Mouse (Mus musculus): Measurements from ENCODE around the gene Hap1.
"Not testable (repeated sequence)": the region's sequence is repeated elsewhere in the genome, so short reads cannot be mapped to it uniquely, and the experiment has no call there.

Gene Hap1

DNA sequence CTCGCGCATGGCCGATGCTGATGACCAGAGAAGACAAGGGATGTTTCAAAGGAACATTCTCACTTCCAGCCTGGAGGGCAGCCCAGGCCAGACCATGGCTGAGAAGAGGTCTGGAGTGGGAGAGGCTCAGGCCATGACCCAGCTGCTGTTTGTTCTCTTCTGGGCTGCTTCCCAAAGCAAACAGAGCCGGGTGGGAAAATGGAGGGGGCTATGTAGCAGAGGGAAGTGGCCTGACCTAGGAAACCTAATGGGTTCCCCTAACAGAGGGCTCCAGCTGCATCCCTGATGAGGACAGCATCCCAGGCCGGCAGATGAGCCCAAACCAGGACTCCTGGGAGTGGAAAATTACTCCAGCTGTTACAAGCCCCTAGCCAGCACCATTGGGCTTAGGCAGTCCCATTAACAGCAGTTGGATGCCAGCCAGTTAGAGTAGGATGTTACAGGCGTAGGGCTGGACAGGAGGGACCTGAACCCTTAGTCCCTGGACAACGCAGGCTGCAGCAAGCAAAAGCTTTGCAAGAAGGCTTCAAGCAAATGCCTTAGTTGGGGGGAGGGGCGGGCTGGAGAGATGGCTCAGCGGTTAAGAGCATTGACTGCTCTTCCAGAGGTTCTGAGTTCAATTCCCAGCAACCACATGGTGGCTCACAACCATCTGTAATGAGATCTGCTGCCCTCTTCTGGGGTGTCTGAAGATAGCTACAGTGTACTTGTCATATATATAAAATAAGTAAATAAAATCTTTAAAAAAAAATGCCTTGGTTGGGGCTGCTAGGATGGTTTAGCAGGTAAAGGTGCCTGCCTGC is 35.4 kb upstream of the Hap1 start:
- peak; percentile 72 for DNase-seq (ENCODE audit: low read depth, low spot score)

DNA sequence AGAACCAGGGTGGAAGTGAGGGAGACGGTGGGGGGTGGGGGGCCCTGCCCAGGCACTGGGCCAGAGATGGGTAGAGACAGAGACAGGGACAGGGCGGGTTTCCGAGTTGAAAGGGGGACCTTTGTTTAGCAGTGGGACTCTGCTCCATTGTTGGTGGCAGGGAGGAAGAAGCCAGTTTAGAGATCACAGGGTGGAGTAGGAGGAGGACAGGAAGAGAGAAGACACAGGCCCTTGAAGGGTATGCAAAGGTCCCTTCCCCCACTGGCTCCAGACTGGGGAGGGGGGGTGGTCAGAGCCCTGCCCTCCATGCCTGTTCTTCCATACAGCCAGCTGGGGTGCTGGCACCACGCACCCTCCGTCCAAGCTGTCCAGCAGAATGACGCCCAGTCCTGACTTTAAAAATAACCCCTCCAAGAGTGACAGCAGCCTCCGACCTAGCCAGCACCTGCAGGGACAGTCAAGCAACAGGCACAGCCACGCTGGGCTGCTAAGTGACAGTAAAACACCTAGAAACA is 34.1 kb upstream of the Hap1 start:
- DNase-seq (ENCODE audit: low read depth, low spot score): peak; percentile 84

- no peak for DNase-seq (ENCODE audit: low read depth, low spot score)
Measured at GRCm38 (mm10) chr11:100388588-100388987, 32.7 kb upstream of the Hap1 start.

- no peak for DNase-seq (ENCODE audit: low read depth, low spot score)
Measured at GRCm38 (mm10) chr11:100387589-100388375, 31.9 kb upstream of the Hap1 start.

- DNase-seq (ENCODE audit: low read depth, low spot score): no peak
Measured at GRCm38 (mm10) chr11:100387111-100387510, 31.2 kb upstream of the Hap1 start.

GRCm38 (mm10) chr11:100386586-100386985 is 30.7 kb upstream of the Hap1 start:
- DNase-seq (ENCODE audit: low read depth, low spot score): peak; percentile 92

GRCm38 (mm10) chr11:100385016-100385415 is 29.1 kb upstream of the Hap1 start:
- DNase-seq (ENCODE audit: low read depth, low spot score): peak; percentile 83

DNA sequence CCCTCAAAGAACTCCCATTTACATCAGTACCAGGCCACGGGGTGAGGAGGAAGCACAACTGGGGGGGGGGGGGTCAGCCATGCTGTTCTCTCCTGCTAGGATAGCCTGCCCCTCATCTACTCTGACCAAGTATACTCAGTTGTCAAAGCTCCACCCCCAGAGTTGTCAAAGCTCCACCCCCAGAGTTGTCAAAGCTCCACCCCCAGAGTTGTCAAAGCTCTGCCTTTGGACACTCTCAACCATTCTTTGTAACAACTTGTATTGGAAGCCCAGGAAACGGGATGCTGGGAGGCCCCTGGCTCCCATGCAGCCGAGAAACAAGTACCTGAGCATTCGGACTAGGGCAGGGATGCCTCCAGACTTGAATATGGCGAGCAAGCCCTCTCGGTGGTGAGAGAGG is 26.8 kb upstream of the Hap1 start:
- DNase-seq (ENCODE audit: low read depth, low spot score): peak; percentile 57

- no peak for DNase-seq (ENCODE audit: low read depth, low spot score)
Measured at GRCm38 (mm10) chr11:100379311-100379710, 23.4 kb upstream of the Hap1 start.

- no peak for DNase-seq (ENCODE audit: low read depth, low spot score)
Measured at GRCm38 (mm10) chr11:100378446-100378845, 22.5 kb upstream of the Hap1 start.

DNA sequence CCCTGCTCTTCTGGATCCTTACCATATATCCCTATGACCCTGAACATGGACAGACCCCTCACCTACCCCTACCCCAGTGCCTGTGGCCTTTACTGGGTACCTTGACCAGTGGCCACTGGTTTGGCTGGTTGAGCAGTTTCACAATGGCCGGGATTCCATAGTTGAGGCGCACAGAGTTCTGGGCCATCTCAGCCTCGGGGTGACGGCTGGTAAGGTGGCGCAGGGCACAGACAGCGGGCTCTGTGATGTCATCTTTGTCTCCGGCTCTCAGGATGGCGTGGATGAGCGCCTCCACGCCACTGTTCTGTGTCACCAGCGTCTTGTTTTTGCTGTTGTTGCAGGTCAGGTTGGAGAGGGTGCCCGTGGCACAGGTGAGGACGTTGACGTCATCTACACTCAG is 22.1 kb upstream of the Hap1 start:
- no peak for DNase-seq (ENCODE audit: low read depth, low spot score)

DNA sequence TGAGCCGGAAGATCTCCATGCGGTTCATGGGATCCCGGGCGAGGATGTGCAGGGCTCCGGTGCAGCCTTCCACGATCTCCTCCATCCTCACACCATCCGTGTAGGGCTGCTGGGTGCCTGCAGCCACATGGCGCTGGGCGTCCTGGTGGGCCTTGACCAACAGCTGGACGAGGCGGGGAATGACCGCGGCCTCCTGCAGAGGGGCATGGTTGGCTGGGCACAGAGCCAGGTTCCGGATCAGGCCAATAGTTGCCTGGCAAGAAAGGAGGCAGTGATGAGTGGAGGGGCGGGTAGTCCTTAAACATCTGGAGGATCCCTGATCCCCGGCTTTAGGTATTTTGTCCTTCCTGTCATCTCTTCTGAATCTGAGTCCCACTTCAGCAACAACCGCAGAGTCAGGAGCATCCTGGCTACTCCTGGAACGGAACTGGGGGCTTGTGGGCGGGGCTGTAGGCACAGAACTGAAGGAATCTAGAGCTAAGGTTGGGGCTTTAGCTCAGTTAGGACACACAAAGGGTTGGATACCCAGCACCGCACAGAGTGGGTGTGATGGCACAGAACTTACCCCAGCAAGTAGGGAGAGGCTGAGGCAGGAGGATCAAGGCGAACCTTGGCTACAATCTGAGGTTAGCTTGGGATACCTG is 20.9 kb upstream of the Hap1 start:
- DNase-seq (ENCODE audit: low read depth, low spot score): peak; percentile 80

- peak; percentile 98 for DNase-seq (ENCODE audit: low read depth, low spot score)
Measured at GRCm38 (mm10) chr11:100376005-100376404, 20.1 kb upstream of the Hap1 start.

DNA sequence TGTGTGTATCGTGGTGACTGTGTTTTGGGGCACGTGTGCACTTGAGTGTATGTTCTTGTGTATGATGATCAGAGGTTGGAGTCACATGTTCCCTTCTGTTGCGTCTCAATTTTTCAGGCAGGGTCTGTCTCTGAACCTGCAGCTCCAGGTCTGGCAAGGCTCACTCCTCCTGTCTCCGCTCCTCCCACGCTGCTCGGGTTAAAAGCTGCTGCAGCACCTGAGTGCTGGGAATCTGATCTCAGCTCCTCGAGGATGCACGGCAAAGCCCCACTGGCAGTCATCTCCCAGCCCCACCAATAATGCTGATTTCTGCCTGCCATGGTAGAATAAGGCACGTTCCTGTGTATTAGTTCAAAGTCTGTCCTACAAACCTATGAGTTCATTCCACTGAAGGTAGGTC is 19.2 kb upstream of the Hap1 start:
- peak; percentile 58 for DNase-seq (ENCODE audit: low read depth, low spot score)

DNA sequence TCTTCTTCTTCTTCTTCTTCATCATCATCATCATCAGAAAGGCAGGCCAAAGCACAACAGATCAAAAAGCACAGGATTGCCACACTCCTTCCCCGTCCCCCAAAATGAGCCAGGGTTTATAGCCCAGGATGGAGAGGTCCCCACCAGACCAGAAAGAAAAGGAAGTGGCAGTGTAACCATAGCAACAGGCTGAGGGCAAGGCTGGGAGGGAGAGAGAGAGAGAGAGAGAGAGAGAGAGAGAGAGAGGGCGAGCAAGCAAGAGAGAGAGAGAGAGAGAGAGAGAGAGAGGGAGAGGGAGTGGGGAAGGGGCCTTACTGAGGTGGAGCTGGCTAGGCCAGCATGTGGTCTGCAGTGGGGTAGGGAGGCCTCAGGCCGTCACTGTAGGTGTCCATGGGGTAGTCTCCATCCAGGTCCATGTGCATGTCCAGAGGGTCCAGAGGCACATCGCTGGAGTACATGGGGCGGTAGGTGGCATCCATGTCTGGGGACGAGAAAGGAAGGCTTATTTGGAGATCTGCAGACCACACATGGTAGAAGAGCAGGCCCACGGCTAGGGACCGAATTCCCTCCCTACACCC is 16.1 kb upstream of the Hap1 start:
- no peak for DNase-seq (ENCODE audit: low read depth, low spot score)

DNA sequence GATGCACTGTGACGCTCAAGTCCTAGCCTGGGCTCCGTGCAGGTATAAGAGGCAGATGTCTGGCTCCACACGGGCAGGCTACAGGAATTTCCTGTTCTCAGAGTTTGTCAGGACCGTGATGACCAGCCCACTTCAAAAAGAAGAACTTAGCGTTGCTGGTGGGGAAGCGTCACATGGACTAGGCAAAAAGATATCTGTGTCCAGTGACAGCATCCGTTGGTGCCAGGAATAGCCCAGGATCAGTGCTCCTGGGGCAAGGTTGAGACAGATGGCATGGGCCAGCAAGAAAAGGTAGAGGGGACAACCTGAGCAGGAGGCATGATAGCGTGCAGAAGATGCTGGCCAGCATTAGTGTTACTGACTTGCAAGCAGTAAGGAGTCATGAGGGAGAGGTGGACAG is 13.9 kb upstream of the Hap1 start:
- DNase-seq (ENCODE audit: low read depth, low spot score): no peak

GRCm38 (mm10) chr11:100369145-100369544 is 13.2 kb upstream of the Hap1 start:
- DNase-seq (ENCODE audit: low read depth, low spot score): no peak

- DNase-seq (ENCODE audit: low read depth, low spot score): peak; percentile 92
Measured at GRCm38 (mm10) chr11:100362979-100363562, 7.1 kb upstream of the Hap1 start.

GRCm38 (mm10) chr11:100362209-100362978 is 6.5 kb upstream of the Hap1 start:
- peak; percentile 79 for DNase-seq (ENCODE audit: low read depth, low spot score)

GRCm38 (mm10) chr11:100361059-100361458 is 5.1 kb upstream of the Hap1 start:
- DNase-seq (ENCODE audit: low read depth, low spot score): not testable (repeated sequence)

DNA sequence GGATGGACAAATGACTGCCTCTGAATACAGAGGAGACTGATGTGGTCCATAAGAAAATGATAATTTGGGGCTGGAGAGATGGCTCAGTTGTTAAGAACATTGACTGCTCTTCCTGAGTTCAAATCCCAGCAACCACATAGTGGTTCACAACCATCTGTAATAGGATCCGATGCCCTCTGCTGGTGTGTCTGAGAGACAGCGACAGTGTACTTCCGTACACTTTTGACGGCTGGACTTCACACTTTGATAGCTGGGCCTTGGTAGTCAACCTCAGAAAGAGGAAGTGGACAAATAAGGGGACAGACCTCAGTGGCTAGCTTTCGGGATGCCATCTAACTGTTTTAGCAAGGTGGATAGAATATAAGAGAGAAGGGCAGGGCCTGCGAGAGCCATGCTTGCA is 4.2 kb upstream of the Hap1 start:
- DNase-seq (ENCODE audit: low read depth, low spot score): no peak
